Mouse (Mus musculus) lung, postnatal 0 days (tissue): ENCODE results near the gene Trpv2. TPM values are rescaled to one million over a fixed set of nuclear protein-coding genes. Genes with fewer than 3 reads are reported as not detected.

ENCODE experiments used
- ATAC-seq: fragments of 200-750 bp; cut with Nextera tagmentation; 2 replicates; pipeline ENCODE4 v1.8.0; 2017; ENCODE audit warnings: moderate library complexity
- DNase-seq: peaks from one replicate; pipeline ENCODE4 v3.0.0-alpha.2; 2016; ENCODE audit warnings: low spot score
- H3K27ac ChIP-seq: fragments of 300-500 bp; sonication (generic); 2 replicates; pipeline ENCODE4 v1.5.1; 2014; ENCODE audit warnings: antibody characterized with exemption, mild to moderate bottlenecking, low read length, mixed read lengths
- H3K27me3 ChIP-seq: fragments of 300-500 bp; sonication (generic); replicated peaks from 2 replicates; pipeline ENCODE4 v1.6.1; 2014; ENCODE audit warnings: low read length, mixed read lengths; ENCODE audit not compliant: insufficient read depth
- H3K36me3 ChIP-seq: fragments of 300-500 bp; sonication (generic); 2 replicates; pipeline ENCODE4 v1.6.1; 2014; ENCODE audit warnings: low read length, mixed read lengths; ENCODE audit not compliant: insufficient read depth
- H3K4me1 ChIP-seq: fragments of 300-500 bp; sonication (generic); 2 replicates; pipeline ENCODE4 v1.6.1; 2014; ENCODE audit warnings: antibody characterized with exemption, low read depth, low read length, mixed read lengths; ENCODE audit not compliant: insufficient read depth
- H3K4me2 ChIP-seq: fragments of 300-500 bp; sonication (generic); replicated peaks from 2 replicates; pipeline ENCODE4 v1.6.1; 2014; ENCODE audit warnings: low read depth, mild to moderate bottlenecking, low read length, moderate library complexity, mixed read lengths
- H3K4me3 ChIP-seq: fragments of 300-500 bp; sonication (generic); 2 replicates; pipeline ENCODE4 v1.5.1; 2014; ENCODE audit warnings: low read depth, low read length
- H3K9ac ChIP-seq: fragments of 300-500 bp; sonication (generic); replicated peaks from 2 replicates; pipeline ENCODE4 v1.6.1; 2014; ENCODE audit warnings: low read depth, mild to moderate bottlenecking
- H3K9me3 ChIP-seq: fragments of 300-500 bp; sonication (generic); 2 replicates; pipeline ENCODE4 v1.6.1; 2016; ENCODE audit warnings: low read length, mixed read lengths
- CTCF ChIP-seq: IDR thresholded peaks from 2 replicates; pipeline ENCODE4 v1.5.1; 2016; ENCODE audit warnings: antibody characterized with exemption, mild to moderate bottlenecking
- EP300 ChIP-seq: IDR thresholded peaks from 2 replicates; pipeline ENCODE4 v1.6.1; 2016; ENCODE audit warnings: antibody characterized with exemption, mild to moderate bottlenecking, control low read depth
- WGBS: fragments of 180-500 bp; shearing (Covaris S2); extraction: QIAGEN DNeasy Blood & Tissue Kit; methylation state at CpG from one replicate; pipeline ENCODE4 v1.1.7; 2014; 5-methylcytosine and 5-hydroxymethylcytosine counted together
- polyA plus RNA-seq: library from polyadenylated mRNA; unstranded; fragments of >200 nt; fragmentation: Nextera tagmentation; extraction: Ambion mirVana; gene quantifications from 2 replicates; pipeline ENCODE4 v1.2.1, GENCODE M21; 2015

Gene Trpv2
- polyA plus RNA-seq, 1 experiment from 2014 or later: 6.1 TPM

DNA sequence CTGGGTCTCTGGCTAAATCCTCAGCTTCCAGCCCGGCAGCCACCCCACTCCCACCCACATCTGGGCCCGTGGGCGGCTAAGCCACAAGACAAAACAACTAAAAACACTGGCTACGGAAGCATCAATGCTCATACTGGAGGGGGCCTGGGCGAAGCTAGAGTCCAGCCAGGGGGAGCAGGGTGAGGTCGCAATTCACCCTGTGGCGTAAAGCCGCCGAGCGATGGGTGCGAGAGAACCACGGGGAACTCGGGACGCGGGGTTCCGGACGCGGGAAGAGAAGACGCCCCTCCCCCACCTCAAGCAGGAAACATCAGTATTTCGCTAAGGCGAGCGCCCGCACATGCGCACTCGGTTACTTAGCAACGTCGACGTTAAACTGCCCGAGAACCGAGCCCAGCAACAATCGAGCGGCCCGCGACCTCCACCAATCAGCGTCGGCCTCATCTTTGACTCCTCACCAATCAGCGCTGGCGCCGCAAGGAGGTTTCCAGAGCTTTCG is 23.5 kb upstream of the Trpv2 start, which contains the start of gene Ubb:
TSS of gene Ubb (plus strand) at position 445 of the 499 bp plus-strand sequence.
- no peaks in the 10 kb centered on the region for H3K9me3 ChIP-seq
- WGBS: under 1% methylated on average over 40 of the region's 40 CpGs
- peak; percentile 100 for DNase-seq
- TF ChIP-seq CTCF: no peak
- no peak for TF ChIP-seq EP300
- peak within 1 kb of the TSS; percentile 81 for H3K4me3 ChIP-seq
- H3K36me3 ChIP-seq: no peaks in the 10 kb centered on the region
- peaks cover 17% of the 10 kb centered on the region; the same call in 1 of the 2 replicates for H3K4me1 ChIP-seq
- ATAC-seq: peak; percentile 95
- H3K9ac ChIP-seq: peak within 1 kb of the TSS; percentile 95
- H3K27ac ChIP-seq: peak within 1 kb of the TSS; percentile 100
- peak within 1 kb of the TSS; percentile 98 for H3K4me2 ChIP-seq
- H3K27me3 ChIP-seq: no peaks in the 10 kb centered on the region

DNA sequence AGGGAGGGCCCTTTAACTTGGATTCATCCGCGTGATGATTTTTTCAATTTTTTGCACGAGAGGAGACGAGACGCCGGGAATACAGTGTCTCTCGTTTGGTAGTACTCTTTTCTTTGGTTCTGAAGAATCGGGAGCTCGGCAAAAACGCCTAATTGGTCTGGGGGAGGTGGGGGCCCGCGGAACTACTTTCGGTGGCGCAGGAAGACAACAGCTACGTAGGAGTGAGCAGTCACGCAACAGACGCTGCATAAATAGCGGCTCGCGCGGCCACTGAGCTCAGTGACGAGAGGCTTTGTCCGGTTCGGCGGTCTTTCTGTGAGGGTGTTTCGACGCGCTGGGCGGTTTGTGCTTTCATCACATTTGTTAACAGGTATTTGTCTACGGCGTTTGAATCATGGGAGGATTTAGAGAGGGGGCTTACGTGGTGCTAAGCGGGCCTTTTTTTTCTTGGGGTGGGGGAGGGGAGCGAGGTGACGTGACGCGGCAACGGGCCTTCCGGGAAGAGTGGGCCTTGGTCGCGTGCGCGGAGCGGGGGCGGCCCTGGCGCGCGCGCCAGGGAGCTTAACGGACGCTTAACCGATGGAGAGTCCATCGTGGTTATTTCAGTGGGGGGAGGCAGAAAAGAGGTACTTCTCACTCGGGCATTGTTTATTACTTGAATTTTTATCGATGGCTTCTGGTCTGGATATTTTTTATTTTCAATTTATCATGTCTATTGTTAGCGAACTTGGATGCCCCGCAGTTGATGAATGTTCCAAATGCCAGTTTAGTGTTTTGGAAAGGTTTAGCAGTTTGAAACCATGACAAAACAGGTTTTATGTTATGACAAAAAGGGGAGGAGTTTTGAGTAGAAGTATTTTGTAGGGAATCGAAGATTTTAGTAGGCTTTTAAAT is 22.8 kb upstream of the Trpv2 start:
- no peak for TF ChIP-seq CTCF
- TF ChIP-seq EP300: peak; percentile 75; the same call in 1 of the 2 replicates
- Histone ChIP-seq H3K27me3 (no peaks in the 10 kb centered on the region), H3K27ac (peak overlapping the region; percentile 74), H3K9me3 (no peaks in the 10 kb centered on the region), H3K4me1 (peaks cover 17% of the 10 kb centered on the region; the same call in 1 of the 2 replicates), H3K4me2 (peak overlapping the region; percentile 57), H3K9ac (peak overlapping the region; percentile 60), H3K36me3 (no peaks in the 10 kb centered on the region), H3K4me3 (peak overlapping the region; percentile 81)
- ATAC-seq: peak; percentile 78
- DNase-seq: peak; percentile 90
- under 1% methylated on average over 58 of the region's 58 CpGs for WGBS

DNA sequence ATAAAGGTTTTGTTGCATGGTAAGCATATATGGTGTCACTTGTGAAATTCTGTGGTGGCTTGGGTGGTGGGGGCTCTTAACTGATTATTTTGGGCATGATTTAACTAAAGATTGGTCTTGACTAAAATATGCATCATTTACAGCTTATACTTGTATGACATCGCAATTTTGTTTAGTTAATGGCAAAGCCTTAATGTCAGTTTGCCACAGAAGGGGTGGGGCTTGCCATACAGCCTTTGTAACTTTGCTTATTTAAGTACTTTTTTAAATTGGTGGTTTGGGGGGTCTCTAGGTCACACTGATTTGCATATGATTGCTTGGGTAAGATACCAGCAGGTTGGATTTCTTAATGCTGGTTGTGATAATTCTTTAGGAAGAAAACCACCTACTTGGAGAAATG is 21.1 kb upstream of the Trpv2 start:
- Histone ChIP-seq H3K9me3 (no peaks in the 10 kb centered on the region), H3K27me3 (no peaks in the 10 kb centered on the region), H3K27ac (no peak overlapping the region), H3K4me3 (peak overlapping the region; percentile 41), H3K4me1 (peaks cover 17% of the 10 kb centered on the region; the same call in 1 of the 2 replicates), H3K4me2 (peak overlapping the region; percentile 67), H3K36me3 (no peaks in the 10 kb centered on the region), H3K9ac (no peak overlapping the region)
- DNase-seq (no peak), ATAC-seq (no peak)
- TF ChIP-seq EP300 (no peak), CTCF (no peak)
- 10% methylated on average over 1 of the region's 1 CpGs for WGBS

DNA sequence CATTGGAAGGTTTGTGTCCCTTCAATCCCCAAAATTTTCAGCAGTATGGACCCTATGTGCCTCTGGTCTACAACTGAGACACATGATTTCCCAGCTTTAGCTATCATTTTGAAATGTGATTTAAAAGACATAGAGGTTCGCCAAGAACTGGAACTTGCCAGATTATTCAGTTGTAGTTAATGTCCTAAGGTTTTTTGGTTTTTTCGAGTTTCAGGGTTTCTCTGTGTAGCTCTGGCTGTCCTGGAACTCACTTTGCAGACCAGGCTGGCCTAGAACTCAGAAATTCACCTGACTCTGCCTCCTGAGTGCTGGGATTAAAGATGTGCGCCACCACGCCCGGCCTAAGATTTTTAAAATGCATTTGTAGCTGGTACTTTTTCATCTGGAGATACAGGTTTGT is 20.7 kb upstream of the Trpv2 start:
- Histone ChIP-seq H3K9me3 (no peaks in the 10 kb centered on the region), H3K27me3 (no peaks in the 10 kb centered on the region), H3K4me3 (peak overlapping the region; percentile 41), H3K36me3 (no peaks in the 10 kb centered on the region), H3K9ac (0 out of 2 replicates have a peak overlapping the region, but pooled peaks have one; percentile 6), H3K27ac (no peak overlapping the region), H3K4me2 (peak overlapping the region; percentile 67), H3K4me1 (peaks cover 17% of the 10 kb centered on the region; the same call in 1 of the 2 replicates)
- TF ChIP-seq CTCF (no peak), EP300 (no peak)
- ATAC-seq (no peak), DNase-seq (no peak)
- WGBS: 72% methylated on average over 5 of the region's 5 CpGs

DNA sequence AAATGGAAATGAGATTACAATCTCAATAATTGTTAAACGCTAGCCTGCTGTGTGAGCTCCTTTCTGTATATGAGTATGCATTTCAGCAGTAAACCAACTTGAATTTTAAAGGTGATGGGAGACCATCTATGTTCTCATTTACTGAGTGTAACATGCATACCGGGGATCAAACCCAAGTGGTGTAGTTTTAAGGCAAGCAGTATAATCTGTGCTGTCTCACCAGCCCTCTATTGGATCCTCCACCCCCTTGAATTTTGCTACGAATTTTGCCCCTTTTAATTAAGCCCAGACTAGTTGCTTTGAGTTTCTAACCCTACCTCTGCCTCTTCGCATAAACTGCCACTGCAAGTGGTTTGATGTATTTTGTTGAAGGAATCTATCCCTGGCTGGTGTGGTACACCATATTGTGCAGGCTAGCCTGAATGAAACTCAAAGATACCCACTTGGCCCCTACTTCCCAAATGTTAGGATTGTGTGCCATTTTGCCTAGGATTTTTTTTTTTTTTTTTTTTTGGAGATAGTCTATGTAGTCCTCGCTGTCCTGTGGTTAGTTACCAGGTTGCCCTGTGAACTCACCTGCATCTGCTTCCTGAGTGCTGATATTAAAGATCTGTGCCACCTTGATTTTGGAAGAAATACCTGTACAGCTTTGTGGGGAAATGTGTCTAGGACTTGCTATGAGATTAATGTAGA is 20.0 kb upstream of the Trpv2 start:
- Histone ChIP-seq H3K4me1 (peaks cover 17% of the 10 kb centered on the region; the same call in 1 of the 2 replicates), H3K4me3 (peak overlapping the region; percentile 41; the same call in 1 of the 2 replicates), H3K9me3 (no peaks in the 10 kb centered on the region), H3K27me3 (no peaks in the 10 kb centered on the region), H3K27ac (no peak overlapping the region), H3K36me3 (no peaks in the 10 kb centered on the region), H3K9ac (0 out of 2 replicates have a peak overlapping the region, but pooled peaks have one; percentile 6), H3K4me2 (peak overlapping the region; percentile 67)
- ATAC-seq: no peak
- TF ChIP-seq CTCF: no peak
- no peak for TF ChIP-seq EP300
- DNase-seq: no peak
- whole genome bisulfite sequencing: 66% methylated on average over 5 of the region's 5 CpGs
